Mouse (Mus musculus): ENCODE results near the gene Npepps. TPM values are rescaled to one million over a fixed set of nuclear protein-coding genes. Genes with fewer than 3 reads are reported as not detected.

The Npepps gene
- polyA plus RNA-seq, 1 experiment from 2014 or later, result 99.8 TPM

GRCm38 (mm10) chr11:97221611-97222010, 58.8 kb downstream of the Npepps start:
- no peak overlapping the region for H3K27ac ChIP-seq
- H3K9ac ChIP-seq, result no peak overlapping the region
- no peak for ATAC-seq (ENCODE audit: insufficient number of reproducible peaks, insufficient read depth, low FRiP score, low TSS enrichment)
- no peaks in the 10 kb centered on the region for H3K27me3 ChIP-seq
- H3K4me3 ChIP-seq, result no peak overlapping the region
- no peaks in the 10 kb centered on the region for H3K9me3 ChIP-seq
- H3K36me3 ChIP-seq, result peaks cover 77% of the 10 kb centered on the region
- H3K4me2 ChIP-seq (replicated peaks), result no peak overlapping the region
- WGBS, result 97% methylated on average over 2 of the region's 2 CpGs
- no peaks in the 10 kb centered on the region for H3K4me1 ChIP-seq

- WGBS, result 87% methylated on average over 3 of the region's 3 CpGs
- Histone ChIP-seq H3K27me3 (no peaks in the 10 kb centered on the region), H3K36me3 (peaks cover 79% of the 10 kb centered on the region), H3K4me3 (no peak overlapping the region), H3K4me2 (replicated peaks) (no peak overlapping the region), H3K4me1 (no peaks in the 10 kb centered on the region), H3K9me3 (no peaks in the 10 kb centered on the region), H3K9ac (no peak overlapping the region), H3K27ac (no peak overlapping the region)
- ATAC-seq (ENCODE audit: insufficient number of reproducible peaks, insufficient read depth, low FRiP score, low TSS enrichment), result no peak
Observed at GRCm38 (mm10) chr11:97220211-97220610, 60.2 kb downstream of the Npepps start.

GRCm38 (mm10) chr11:97214411-97214810, 66.0 kb downstream of the Npepps start:
- Histone ChIP-seq H3K36me3 (peaks cover 82% of the 10 kb centered on the region), H3K9me3 (no peaks in the 10 kb centered on the region), H3K9ac (no peak overlapping the region), H3K4me3 (no peak overlapping the region), H3K4me2 (replicated peaks) (no peak overlapping the region), H3K27ac (no peak overlapping the region), H3K4me1 (no peaks in the 10 kb centered on the region), H3K27me3 (no peaks in the 10 kb centered on the region)
- no peak for ATAC-seq (ENCODE audit: insufficient number of reproducible peaks, insufficient read depth, low FRiP score, low TSS enrichment)
- WGBS, result 92% methylated on average over 5 of the region's 5 CpGs

- H3K36me3 ChIP-seq, result peaks cover 74% of the 10 kb centered on the region
- H3K4me2 ChIP-seq (replicated peaks), result no peak overlapping the region
- no peaks in the 10 kb centered on the region for H3K27me3 ChIP-seq
- H3K9me3 ChIP-seq, result no peaks in the 10 kb centered on the region
- 86% methylated on average over 9 of the region's 9 CpGs for WGBS
- no peak overlapping the region for H3K4me3 ChIP-seq
- no peak overlapping the region for H3K9ac ChIP-seq
- no peak for ATAC-seq (ENCODE audit: insufficient number of reproducible peaks, insufficient read depth, low FRiP score, low TSS enrichment)
- no peak overlapping the region for H3K27ac ChIP-seq
- no peaks in the 10 kb centered on the region for H3K4me1 ChIP-seq
Observed at GRCm38 (mm10) chr11:97210728-97211400, 69.6 kb downstream of the Npepps start.

- Histone ChIP-seq H3K9me3 (no peaks in the 10 kb centered on the region), H3K36me3 (peaks cover 46% of the 10 kb centered on the region), H3K4me1 (no peaks in the 10 kb centered on the region), H3K4me3 (no peak overlapping the region), H3K4me2 (replicated peaks) (no peak overlapping the region), H3K27me3 (no peaks in the 10 kb centered on the region), H3K27ac (no peak overlapping the region), H3K9ac (no peak overlapping the region)
- 82% methylated on average over 8 of the region's 8 CpGs for WGBS
- ATAC-seq (ENCODE audit: insufficient number of reproducible peaks, insufficient read depth, low FRiP score, low TSS enrichment), result no peak
Observed at GRCm38 (mm10) chr11:97207011-97207422, 73.4 kb downstream of the Npepps start.

GRCm38 (mm10) chr11:97199519-97199918, 80.9 kb downstream of the Npepps start:
- WGBS, result 86% methylated on average over 6 of the region's 6 CpGs
- Histone ChIP-seq H3K4me1 (no peaks in the 10 kb centered on the region), H3K4me3 (no peak overlapping the region), H3K27me3 (no peaks in the 10 kb centered on the region), H3K9ac (no peak overlapping the region), H3K36me3 (no peaks in the 10 kb centered on the region), H3K27ac (no peak overlapping the region), H3K4me2 (replicated peaks) (no peak overlapping the region), H3K9me3 (no peaks in the 10 kb centered on the region)
- ATAC-seq (ENCODE audit: insufficient number of reproducible peaks, insufficient read depth, low FRiP score, low TSS enrichment), result no peak

- ATAC-seq (ENCODE audit: insufficient number of reproducible peaks, insufficient read depth, low FRiP score, low TSS enrichment), result no peak
- Histone ChIP-seq H3K27me3 (no peaks in the 10 kb centered on the region), H3K4me3 (no peak overlapping the region), H3K4me2 (replicated peaks) (no peak overlapping the region), H3K9ac (no peak overlapping the region), H3K36me3 (no peaks in the 10 kb centered on the region), H3K27ac (no peak overlapping the region), H3K4me1 (no peaks in the 10 kb centered on the region), H3K9me3 (no peaks in the 10 kb centered on the region)
- 15% methylated on average over 5 of the region's 5 CpGs for WGBS
Observed at GRCm38 (mm10) chr11:97198601-97199000, 81.8 kb downstream of the Npepps start.

- no peak for ATAC-seq (ENCODE audit: insufficient number of reproducible peaks, insufficient read depth, low FRiP score, low TSS enrichment)
- Histone ChIP-seq H3K4me1 (no peaks in the 10 kb centered on the region), H3K9me3 (no peaks in the 10 kb centered on the region), H3K36me3 (no peaks in the 10 kb centered on the region), H3K9ac (no peak overlapping the region), H3K27ac (no peak overlapping the region), H3K4me3 (no peak overlapping the region), H3K27me3 (no peaks in the 10 kb centered on the region), H3K4me2 (replicated peaks) (no peak overlapping the region)
- WGBS, result 82% methylated on average over 8 of the region's 8 CpGs
Observed at GRCm38 (mm10) chr11:97197021-97197420, 83.4 kb downstream of the Npepps start.

- Histone ChIP-seq H3K4me2 (replicated peaks) (no peak overlapping the region), H3K27me3 (no peaks in the 10 kb centered on the region), H3K4me3 (no peak overlapping the region), H3K4me1 (no peaks in the 10 kb centered on the region), H3K9me3 (no peaks in the 10 kb centered on the region), H3K36me3 (no peaks in the 10 kb centered on the region), H3K27ac (no peak overlapping the region), H3K9ac (no peak overlapping the region)
- ATAC-seq (ENCODE audit: insufficient number of reproducible peaks, insufficient read depth, low FRiP score, low TSS enrichment), result no peak
- 72% methylated on average over 12 of the region's 12 CpGs for WGBS
Observed at GRCm38 (mm10) chr11:97196541-97196940, 83.9 kb downstream of the Npepps start.

GRCm38 (mm10) chr11:97192621-97192951, 87.9 kb downstream of the Npepps start:
- no peak overlapping the region for H3K4me2 ChIP-seq (replicated peaks)
- H3K36me3 ChIP-seq, result no peaks in the 10 kb centered on the region
- no peak overlapping the region for H3K27ac ChIP-seq
- no peaks in the 10 kb centered on the region for H3K4me1 ChIP-seq
- no peaks in the 10 kb centered on the region for H3K9me3 ChIP-seq
- no peaks in the 10 kb centered on the region for H3K27me3 ChIP-seq
- no peak overlapping the region for H3K4me3 ChIP-seq
- H3K9ac ChIP-seq, result no peak overlapping the region
- ATAC-seq (ENCODE audit: insufficient number of reproducible peaks, insufficient read depth, low FRiP score, low TSS enrichment), result no peak

GRCm38 (mm10) chr11:97191915-97192620, 88.4 kb downstream of the Npepps start:
- H3K27ac ChIP-seq, result no peak overlapping the region
- no peaks in the 10 kb centered on the region for H3K36me3 ChIP-seq
- H3K9ac ChIP-seq, result no peak overlapping the region
- no peaks in the 10 kb centered on the region for H3K27me3 ChIP-seq
- H3K4me2 ChIP-seq (replicated peaks), result no peak overlapping the region
- H3K4me3 ChIP-seq, result no peak overlapping the region
- H3K9me3 ChIP-seq, result no peaks in the 10 kb centered on the region
- 73% methylated on average over 6 of the region's 6 CpGs for WGBS
- H3K4me1 ChIP-seq, result no peaks in the 10 kb centered on the region
- no peak for ATAC-seq (ENCODE audit: insufficient number of reproducible peaks, insufficient read depth, low FRiP score, low TSS enrichment)

- no peak for ATAC-seq (ENCODE audit: insufficient number of reproducible peaks, insufficient read depth, low FRiP score, low TSS enrichment)
- Histone ChIP-seq H3K4me3 (no peak overlapping the region), H3K9ac (no peak overlapping the region), H3K36me3 (no peaks in the 10 kb centered on the region), H3K27ac (no peak overlapping the region), H3K9me3 (no peaks in the 10 kb centered on the region), H3K4me1 (peaks cover 6% of the 10 kb centered on the region), H3K4me2 (replicated peaks) (no peak overlapping the region), H3K27me3 (no peaks in the 10 kb centered on the region)
- 91% methylated on average over 6 of the region's 6 CpGs for WGBS
Observed at GRCm38 (mm10) chr11:97190992-97191391, 89.4 kb downstream of the Npepps start.
